Mouse (Mus musculus) right cerebral cortex, adult 2 months (tissue): ENCODE data around the gene Zmiz1.
A peak's percentile ranks its signal among the peaks of the same experiment; 100 is the strongest.

Experiments
- DNase-seq, 2 experiments: peaks; one replicate each; pipeline ENCODE4 v3.0.0; 2021 to 2022; ENCODE audit warnings: low spot score in 2 of 2

Gene Zmiz1

GRCm38 (mm10) chr14:25693271-25693887, 234.4 kb downstream of the Zmiz1 start:
- DNase-seq: no peak

- DNase-seq: peak; percentile 97
Observed at GRCm38 (mm10) chr14:25693888-25694568, 235.0 kb downstream of the Zmiz1 start, which contains the start of gene Ppif. Gene Ppif (plus strand): TSS chr14:25694154.

GRCm38 (mm10) chr14:25694569-25694897, 235.5 kb downstream of the Zmiz1 start:
- DNase-seq: no peak

- no peak for DNase-seq
Observed at GRCm38 (mm10) chr14:25695059-25695458, 236.1 kb downstream of the Zmiz1 start.

GRCm38 (mm10) chr14:25696356-25696755, 237.4 kb downstream of the Zmiz1 start:
- no peak for DNase-seq

- DNase-seq: peak in 1 of 2 experiments; percentile 50
Observed at GRCm38 (mm10) chr14:25701986-25702385, 243.0 kb downstream of the Zmiz1 start.

GRCm38 (mm10) chr14:25707691-25708181, 248.8 kb downstream of the Zmiz1 start:
- peak; percentile 71 to 75 for DNase-seq

GRCm38 (mm10) chr14:25708451-25708850, 249.5 kb downstream of the Zmiz1 start:
- no peak for DNase-seq

- DNase-seq: no peak
Observed at GRCm38 (mm10) chr14:25708917-25709316, 249.9 kb downstream of the Zmiz1 start.

GRCm38 (mm10) chr14:25710073-25710472, 251.1 kb downstream of the Zmiz1 start:
- DNase-seq: no peak

GRCm38 (mm10) chr14:25710681-25711080, 251.7 kb downstream of the Zmiz1 start:
- no peak for DNase-seq

GRCm38 (mm10) chr14:25711177-25711576, 252.2 kb downstream of the Zmiz1 start:
- DNase-seq: no peak

- no peak for DNase-seq
Observed at GRCm38 (mm10) chr14:25711602-25712001, 252.6 kb downstream of the Zmiz1 start.

- DNase-seq: peak; percentile 50 to 54
Observed at GRCm38 (mm10) chr14:25713443-25713842, 254.5 kb downstream of the Zmiz1 start.
